Mouse (Mus musculus): ENCODE data around the gene Rnase13. TPM values are rescaled to one million over a fixed set of nuclear protein-coding genes. Genes with fewer than 3 reads are reported as not detected.

Rnase13 gene
- total RNA-seq, 2 experiments from 2014 or later: not detected

GRCm38 (mm10) chr14:51883527-51884030 lies 39.0 kb downstream of the Rnase13 start:
- peak; percentile 66 for DNase-seq (ENCODE audit: low spot score)

GRCm38 (mm10) chr14:51877517-51877916 lies 45.1 kb downstream of the Rnase13 start:
- no peak for DNase-seq (ENCODE audit: low spot score)

- no peak for DNase-seq (ENCODE audit: low spot score)
Observed at GRCm38 (mm10) chr14:51871741-51872140, 50.8 kb downstream of the Rnase13 start.

Other genes starting within 250 kb of the Rnase13 start
- not detected for gene Gm17079, start 227.3 kb downstream of the Rnase13 start, total RNA-seq (2021)
- not detected for gene Gm5800, start 205.6 kb downstream of the Rnase13 start, total RNA-seq (2021)
- not detected for gene Ang4, start 149.2 kb downstream of the Rnase13 start, total RNA-seq (2021)
- not detected for gene AY358078, start 122.7 kb downstream of the Rnase13 start, total RNA-seq (2021)
- gene Ear6, start 69.1 kb downstream of the Rnase13 start, total RNA-seq (2021): not detected
- gene Mettl17, start 37.9 kb downstream of the Rnase13 start, total RNA-seq (2021): 10 to 100 TPM; 12.2 to 19.5 TPM
- under 1 TPM; 0.33 to 0.57 TPM for gene Slc39a2, start 29.9 kb downstream of the Rnase13 start, total RNA-seq (2021)
- 1,000 to 10,000 TPM; 1,941 to 1,973 TPM for gene Ndrg2, start 8.6 kb downstream of the Rnase13 start, total RNA-seq (2021)
- 1 to 10 TPM; 2.2 to 2.7 TPM for gene Tppp2, start 4.3 kb downstream of the Rnase13 start, total RNA-seq (2021)
- gene Arhgef40, start 61.9 kb upstream of the Rnase13 start, total RNA-seq (2021): 10 to 100 TPM in 1 of 2 experiments, 1 to 10 TPM in 1; 7.8 to 13.7 TPM
- 1 to 10 TPM in 1 of 2 experiments, under 1 TPM in 1; 0.84 to 1.2 TPM for gene Tmem253, start 92.9 kb upstream of the Rnase13 start, total RNA-seq (2021)
- gene Zfp219, start 98.0 kb upstream of the Rnase13 start, total RNA-seq (2021): 10 to 100 TPM; 11.1 to 14.4 TPM
- gene Olfr221, start 119.7 kb upstream of the Rnase13 start, total RNA-seq (2021): not detected
- 10 to 100 TPM; 71.5 to 86.7 TPM for gene Hnrnpc, start 181.3 kb upstream of the Rnase13 start, total RNA-seq (2021)
- under 1 TPM in 1 of 2 experiments, not detected in 1; 0.09 TPM for gene Rpgrip1, start 187.9 kb upstream of the Rnase13 start, total RNA-seq (2021)

Measured in gastrocnemius, adult 18-20 months (tissue).